Mouse (Mus musculus) right cerebral cortex, postnatal 4 days (tissue): ENCODE measurements at regions not wholly inside any gene's neighbourhood (a gene's known extent, or its start where the extent isn't known, plus 50 kb on each side); places are given as distances from the start of the nearest gene placed in this dataset.

ENCODE experiments used
- DNase-seq: peaks from one replicate; pipeline ENCODE4 v3.0.0-alpha.2; 2022

DNA sequence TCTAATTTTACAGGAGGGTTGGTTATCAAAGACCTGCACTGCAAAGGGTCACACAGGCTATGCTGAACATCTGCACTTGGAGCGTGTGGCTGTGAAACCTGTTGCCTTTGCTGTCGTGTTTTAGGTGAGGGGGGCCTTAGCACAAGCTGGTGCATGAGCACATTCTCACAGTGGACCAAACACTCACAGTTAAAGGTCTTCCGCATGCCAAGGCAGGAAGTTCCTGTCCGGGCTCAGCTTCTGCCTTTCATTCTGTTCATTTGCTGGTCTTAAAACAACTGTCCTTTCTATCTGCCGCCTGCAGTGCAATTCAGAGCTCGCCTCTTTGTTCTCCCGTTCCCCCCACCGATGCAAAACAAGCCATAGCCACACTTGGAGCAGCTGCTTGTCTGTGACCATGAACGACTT, 402.8 kb downstream of the Efnb2 start:
- DNase-seq = no peak

DNA sequence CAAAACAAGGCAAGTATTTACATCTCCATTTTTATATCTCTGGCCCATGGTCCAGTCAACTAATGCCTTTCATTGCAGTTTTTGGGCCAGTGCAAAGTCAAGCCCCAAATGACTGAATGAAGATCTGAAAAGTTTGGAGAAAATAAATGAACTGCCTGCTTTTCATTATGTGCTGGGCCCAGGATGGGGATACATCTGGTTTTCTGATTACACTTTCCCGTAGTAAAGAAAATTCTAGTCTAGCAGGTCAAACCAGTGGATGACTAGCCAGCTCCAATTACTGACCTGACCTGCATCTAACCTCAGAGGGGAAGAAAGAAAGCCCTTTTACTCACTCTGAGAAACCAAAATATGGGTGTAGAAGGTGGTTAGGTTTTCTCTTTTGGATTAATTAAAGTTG, 404.7 kb downstream of the Efnb2 start:
- DNase-seq = no peak

DNA sequence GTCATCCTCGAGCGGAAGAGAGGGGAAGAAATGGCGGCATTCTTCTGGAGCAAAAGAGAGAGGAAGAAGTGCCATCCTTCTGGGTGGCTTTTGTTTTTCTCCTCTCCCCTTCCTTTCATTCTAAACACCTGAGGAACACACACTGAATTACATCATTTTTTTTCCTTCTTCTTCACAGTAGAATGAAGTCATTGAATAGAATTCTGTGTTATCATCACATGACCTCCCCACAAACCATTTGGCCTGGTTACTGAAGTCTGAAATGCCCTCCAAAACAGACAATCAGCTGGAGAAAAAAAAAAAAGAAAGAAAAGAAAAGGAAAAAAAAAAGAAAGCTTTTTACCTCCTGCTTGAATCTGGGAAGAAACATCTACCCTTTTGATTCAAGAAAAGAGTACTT, 406.6 kb downstream of the Efnb2 start:
- DNase-seq = no peak

DNA sequence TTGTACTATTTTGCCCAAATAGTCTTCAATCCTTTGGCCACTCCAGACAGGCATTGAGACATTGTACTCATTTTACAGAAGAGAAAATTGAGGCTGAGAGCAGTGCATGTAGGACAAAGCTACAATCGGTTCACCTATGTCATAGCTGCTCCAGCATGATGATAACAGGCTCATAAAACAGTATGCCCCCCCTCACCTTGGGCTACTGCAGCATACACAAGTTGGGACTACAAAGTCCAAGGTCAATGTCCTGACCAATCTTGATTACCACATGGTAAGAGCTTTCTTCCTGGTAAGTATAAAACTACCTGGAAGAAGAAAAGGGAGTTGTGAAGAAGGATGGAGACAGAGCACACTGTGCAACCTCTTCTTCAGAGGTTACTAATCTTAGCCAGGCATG, 416.4 kb downstream of the Efnb2 start:
- no peak for DNase-seq

DNA sequence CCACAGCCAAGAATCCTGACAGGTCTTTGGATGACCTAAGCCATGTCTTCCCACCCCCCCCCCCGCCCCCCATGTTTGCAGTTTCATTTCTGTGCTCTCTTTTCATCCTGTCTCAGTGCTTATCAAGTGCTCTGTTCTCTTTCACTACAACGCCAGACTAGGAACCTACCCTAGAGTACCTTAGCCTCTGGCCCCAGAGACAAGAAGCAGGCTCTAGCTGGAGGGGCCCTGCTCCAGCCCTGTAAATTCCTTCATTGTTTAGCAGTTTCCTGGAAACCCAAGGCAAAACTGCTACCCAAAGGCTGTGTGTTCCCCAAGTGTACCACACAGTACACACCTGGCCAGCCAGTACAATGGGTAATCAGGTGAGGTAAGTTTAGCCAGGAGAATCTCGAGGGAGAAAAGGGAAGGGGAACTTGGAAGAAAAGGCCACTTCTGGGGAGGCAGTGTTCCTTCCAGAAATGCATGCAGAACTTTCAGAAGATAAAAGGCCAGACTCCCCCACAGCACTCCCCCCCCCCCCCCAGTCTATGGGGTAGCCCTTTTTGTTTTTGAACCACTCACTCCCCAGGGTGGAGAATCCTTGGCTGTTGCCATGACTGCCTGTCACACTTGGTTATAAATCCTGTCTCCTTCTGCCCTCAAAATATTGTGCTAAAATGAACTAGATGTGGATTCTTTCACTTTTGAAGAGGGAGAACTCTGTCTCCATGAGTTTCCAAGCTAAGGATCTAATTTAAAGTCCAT, 419.1 kb downstream of the Efnb2 start:
- DNase-seq = no peak

DNA sequence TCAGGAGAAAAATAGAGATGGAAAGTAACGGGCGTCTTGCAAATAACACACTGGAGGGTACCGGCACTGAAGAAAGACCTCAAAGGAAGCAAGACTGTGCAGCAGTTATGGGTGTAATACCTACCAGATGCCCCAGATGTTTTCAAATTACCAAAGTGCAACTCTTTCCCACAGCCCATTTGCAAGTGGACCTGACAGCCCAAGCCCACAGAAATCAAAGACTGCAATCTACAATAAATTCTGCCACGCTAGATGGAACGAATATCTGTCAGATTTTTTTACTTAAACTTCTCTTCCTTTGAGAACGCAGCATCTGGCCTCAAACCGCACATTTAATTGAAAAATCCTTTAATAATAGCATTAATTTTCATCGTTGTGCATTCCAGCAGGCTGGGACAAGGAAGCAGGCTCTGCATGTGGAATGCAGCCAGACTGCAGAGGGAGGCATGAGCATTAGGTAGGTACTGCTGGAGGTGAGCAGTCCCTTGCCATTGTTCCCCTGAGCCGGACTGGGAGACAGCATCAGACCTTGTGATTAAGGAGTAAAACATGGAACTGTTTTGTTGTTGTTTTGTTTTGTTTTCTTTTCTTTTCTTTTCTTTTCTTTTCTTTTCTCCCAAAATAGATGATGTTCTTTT, 419.9 kb downstream of the Efnb2 start:
- DNase-seq = no peak

DNA sequence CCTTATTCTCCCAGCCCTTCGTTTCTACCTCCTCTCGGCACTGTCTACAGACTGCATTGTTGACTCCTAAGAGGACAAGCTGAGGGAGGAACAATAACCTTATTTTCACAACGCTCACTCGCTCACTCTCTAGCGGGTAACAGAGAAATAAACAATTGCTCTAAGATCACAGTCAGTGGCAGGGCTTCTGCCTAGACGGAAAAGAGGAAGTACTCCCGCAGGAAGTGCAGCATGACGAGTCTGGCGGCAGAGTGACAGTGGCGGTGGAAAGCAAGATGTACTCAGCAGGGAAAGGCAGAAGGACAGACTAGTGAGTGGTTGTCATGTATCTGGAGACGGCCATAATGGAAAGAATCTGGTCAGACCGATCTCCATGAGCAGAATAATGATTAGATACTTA, 421.6 kb downstream of the Efnb2 start:
- no peak for DNase-seq

DNA sequence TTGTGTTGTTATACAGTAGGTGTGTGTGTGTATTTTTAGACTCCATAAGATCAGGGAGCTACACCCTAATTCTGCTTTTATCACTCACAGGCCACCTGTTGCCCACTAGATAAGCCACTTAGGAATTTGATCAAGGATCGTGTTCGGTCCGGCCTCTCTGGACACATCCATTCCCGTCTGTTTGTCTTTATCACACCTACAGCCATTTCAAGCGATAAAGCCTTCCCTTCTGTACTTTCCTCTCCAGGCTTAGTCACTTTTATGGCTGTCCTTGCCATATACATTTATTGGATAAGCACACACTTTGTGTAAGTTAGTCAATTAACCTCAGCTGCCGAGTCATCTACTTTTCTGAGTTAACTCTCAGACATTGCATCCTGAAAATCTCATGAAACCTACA, 423.0 kb downstream of the Efnb2 start:
- no peak for DNase-seq

DNA sequence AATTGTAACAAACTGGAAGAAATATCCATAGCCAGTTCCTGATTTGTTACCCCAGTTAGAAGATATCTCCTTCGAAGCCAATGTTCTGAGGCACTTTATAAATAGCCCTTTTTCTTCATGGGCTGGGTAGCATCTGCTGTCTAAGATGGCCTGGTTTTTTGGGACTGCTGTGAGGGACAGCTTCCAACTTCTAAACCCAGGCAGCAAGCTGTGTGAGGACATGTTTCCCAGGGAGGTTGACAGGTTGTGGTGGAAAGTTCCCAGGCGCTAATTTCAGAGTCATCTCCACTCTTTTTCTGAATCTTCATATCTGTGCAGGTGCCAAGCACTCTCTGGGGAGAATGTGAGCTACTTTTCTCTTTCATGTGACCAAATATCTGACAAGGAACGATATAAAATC, 427.4 kb downstream of the Efnb2 start:
- peak; percentile 5 for DNase-seq

DNA sequence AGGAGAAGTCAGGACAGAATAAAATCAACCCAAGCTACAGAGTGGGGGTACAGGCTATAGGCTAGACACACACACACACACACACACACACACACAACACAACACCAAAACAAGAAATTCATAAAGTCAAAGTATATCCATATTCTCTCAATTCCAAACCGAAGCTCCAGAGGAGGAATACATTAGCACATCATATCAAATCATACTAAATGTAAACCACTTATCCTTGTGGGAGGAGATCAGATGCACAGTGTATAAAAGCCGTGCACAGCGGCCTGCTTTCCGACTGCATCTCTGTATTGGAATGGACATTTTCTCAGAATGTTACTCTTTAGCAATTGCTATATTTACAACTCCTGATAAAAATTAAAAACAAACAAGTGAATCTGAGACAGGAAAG, 427.9 kb downstream of the Efnb2 start:
- no peak for DNase-seq

DNA sequence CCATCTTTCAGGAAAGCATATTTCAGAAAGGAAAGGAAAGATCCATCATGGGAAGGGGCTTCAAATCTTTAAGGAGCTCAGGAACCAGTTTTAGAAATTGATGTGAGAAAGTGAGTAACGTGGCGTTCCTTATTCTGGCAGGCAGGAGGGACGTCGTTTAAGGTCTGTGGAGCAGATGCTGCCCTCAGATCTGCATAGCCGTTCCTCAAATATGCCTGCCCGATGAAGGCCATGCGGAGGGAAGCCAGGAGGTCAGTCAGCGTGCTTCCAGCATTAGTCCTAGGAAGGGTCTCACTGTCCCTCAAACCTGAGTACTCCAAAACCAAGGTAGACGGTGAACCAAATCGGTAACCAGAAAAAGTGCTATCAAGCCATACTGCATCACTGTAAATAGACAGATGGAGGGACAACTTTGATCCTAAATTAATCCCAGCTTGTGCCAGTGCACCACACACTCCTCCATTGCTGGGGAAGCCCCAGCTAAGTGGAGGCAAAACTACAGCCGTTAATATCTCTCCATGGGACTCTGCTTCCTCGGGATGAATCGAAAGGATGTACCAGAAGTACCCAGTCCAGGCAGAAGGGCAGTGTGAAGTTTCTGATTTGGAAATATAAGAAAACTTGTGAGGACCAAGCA, 428.9 kb downstream of the Efnb2 start:
- DNase-seq = no peak

DNA sequence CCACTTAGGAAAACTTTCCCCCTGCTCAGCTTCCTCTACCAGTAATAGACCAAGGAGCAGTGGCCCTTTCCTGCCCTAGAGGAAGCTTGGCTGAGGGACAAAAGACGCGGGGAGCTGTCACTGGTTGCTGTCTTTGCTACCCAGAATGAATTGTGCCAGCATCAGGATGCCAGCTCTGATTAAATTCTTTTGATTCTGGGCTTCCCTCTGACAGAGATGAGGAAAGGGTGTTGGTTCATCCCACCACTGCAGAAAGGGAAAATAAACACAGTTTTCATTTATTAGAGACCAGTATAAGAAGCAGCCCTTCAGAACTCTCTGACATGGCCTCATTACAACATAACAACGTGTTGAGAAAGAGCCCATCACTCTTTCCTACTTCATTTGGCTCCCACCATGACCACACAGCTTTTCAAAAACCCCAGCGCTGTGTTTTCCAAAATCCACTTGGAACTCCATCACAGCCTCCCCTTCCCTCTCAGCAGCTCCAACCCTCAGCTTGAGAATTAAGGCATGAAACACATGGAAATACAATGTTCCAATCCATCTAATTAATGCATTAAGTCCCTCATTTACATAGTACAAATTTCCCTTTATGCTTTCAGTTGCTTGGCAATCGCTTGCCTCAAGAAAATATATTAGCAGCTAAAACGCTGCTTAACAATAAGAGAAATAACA, 429.6 kb downstream of the Efnb2 start:
- peak; percentile 11 for DNase-seq

DNA sequence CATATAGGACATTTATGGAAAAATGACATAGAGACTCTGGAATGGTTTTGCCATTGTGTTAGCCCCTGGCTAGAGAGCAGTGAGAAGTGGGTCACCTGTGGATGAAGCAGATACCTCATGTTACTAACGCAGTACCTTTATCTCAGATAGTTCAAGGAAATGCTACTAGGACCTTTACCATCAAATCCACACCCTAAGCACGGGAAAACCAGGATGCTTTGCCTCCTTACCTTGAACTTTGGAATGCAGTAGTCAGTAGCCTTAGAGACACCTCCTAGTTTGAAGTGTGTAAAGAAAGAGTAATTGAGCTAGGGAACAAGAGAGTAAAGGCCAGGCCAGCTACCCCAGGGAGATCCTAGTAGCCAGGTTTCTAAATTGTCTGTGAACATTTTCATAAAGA, 435.0 kb downstream of the Efnb2 start:
- DNase-seq = no peak

DNA sequence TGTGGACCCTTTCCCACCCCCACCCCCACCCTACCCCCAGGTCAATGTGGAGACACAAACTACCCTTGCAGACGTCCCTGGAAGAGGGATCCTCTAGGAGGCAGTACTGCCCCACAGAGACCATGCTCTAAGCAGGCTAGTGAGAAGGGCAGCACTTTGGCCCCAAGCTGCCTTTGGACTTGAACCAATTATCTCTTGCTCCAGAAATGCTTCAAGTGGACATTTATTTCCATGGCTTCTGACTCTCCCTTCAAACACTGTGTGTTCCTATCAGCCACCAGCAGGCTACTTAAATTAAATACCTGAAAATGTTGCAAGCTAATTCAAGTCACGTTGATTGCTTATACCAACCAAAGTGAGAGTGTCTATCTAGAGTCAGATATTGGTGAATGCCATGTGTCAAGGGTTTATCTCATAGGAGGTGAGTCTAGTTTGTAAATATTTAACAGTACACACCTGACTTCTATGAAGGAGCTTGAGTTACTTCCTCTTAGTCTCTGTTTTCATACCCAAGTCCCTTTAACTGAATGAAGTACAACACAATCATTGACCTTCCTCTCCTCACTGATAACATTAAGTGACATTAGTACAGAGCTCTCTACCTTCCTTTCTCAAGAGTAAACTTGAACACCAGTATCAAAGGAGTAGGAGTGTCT, 435.7 kb downstream of the Efnb2 start:
- DNase-seq = no peak

DNA sequence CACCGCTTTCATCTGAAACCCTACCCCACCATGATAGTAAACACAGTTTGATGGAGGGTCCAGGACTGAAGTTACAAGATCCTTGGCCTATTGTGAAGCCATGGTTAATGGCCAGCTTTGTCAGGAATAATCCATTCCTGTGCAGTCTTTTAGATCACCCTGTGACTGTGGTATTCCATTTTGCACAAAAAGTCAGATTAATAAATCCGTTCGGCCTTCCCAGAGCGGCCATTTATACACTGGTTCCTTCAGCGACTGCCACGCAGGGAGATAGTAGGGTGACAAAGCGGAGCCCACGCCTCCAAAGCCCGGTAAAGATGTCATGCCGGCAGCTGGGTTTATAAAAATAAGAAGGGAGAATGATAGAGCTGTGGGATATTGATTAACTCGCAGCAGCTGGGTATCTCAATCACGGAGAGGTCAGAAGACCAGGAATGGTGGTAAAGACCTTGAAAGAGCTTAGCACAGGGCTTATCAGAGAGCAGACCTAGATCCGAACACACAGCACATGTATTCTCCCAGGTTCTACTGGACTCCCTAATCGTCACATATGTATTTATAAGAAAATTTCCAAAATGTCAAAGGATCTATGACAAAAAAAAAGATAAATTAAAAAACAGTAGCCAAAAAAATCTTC, 440.5 kb downstream of the Efnb2 start:
- no peak for DNase-seq

DNA sequence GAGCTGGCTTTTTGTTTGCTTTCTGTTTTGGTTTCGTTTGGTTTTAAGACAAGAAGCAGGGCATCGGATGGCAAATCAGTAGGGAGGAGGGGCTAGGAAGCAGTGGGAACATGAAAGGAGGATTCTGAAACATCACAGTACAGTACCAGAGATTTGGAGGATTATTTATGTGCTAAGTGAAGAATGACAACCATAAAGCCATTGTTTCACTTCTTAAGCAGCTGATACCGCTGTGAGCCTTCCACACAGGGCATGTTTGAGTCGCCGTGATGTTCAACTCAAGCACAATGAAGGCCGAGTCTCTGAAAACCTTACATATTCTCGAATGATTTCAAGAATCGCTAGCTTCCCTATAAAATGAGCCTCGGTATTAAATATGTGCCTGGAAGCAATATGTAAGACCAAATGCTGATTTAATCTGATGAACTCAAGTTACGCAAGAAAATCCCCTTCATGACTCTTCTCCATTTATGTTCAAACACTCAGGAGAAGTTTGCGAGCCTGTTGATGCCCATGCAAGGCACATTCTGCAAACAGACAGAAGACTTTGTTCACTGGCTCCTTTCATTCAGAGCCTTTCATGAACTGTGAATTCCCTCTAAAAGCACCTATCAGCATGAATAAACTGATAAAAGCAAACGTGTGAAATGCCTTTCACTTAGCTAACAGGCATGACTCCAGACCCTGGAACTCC, 441.2 kb downstream of the Efnb2 start:
- no peak for DNase-seq

DNA sequence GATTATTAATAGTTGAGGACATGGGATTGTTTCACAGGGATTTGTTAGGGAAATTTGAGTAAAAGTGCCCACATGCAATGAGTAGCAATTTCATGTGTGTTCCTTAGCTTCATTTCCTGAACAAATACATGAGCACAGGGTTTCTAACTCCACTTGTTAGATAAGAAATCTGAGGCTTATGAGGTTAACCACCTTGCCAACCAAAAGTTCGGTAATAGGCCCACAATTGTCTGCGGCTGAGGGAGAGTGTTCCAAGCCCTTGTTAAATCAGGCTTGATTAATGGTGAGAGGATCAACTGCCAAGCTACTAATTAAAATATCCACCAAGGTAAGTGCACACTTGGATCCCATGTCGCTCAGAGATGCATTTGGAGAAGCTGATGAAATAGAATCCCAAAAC, 468.0 kb downstream of the Efnb2 start:
- DNase-seq = no peak

DNA sequence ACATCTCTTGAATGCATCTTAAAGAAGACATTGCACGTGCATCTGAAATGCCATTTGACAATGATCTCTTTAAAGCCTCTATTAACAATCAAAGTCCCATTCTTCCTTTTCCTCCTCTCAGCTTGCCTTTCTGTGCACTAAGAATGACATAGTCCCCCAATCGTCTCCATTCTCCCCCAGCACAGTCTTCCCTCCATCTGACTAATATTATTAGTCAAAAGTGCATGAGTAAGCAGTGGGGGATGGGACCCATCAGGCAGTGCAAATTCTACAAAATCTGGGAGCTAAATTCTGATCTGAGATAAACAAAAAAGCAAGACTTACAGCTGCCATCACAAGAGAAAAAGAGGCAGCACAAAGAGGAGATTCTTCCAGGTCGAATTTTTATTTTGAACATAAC, 475.0 kb downstream of the Efnb2 start:
- no peak for DNase-seq

DNA sequence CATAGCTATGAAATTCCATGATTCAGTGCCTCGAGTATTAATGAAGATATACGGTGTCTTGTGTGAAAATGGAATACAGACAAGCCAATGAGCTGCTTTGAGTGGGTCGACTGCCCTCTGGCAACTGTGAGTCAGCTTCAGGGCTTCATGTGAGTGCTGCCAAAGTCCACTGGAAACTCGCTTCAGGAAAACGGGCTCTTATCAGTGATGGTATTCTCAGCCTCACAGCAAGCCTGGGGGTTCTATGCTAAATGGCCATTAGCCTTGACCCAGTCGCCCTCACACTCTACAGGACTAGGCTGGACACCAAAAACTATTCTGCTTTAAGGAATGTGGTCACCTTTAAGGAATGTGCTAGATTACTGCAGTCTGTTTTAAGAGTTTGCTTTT, 477.8 kb downstream of the Efnb2 start:
- no peak for DNase-seq

DNA sequence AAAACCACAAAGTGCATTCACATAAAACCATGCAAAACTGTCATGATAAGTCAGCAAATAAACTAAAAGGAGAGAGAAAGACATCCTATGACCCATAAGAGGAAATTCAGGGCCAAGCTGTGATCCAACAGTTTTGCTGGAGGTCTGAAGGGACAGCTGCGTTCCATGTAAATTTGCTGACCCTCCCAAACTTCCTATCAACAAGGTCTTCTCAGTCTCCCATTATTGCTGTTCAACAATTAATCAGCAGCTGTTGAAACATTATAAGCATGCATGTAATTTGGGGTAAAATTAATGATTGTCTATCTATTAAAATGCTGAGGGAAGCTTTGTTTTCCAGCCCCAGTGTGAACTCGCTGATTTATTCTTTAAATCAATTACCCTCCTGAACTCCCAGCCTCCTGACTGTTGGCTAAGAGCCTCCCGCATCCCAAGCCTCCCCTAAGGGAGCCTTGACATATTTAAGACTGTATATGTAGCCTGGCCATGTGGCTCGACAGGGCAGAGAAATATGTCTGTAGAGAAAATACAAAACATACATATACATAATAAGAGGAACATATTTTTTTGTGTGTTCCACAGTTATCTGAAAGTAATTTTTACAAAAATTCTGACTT, 478.3 kb downstream of the Efnb2 start:
- DNase-seq = no peak

DNA sequence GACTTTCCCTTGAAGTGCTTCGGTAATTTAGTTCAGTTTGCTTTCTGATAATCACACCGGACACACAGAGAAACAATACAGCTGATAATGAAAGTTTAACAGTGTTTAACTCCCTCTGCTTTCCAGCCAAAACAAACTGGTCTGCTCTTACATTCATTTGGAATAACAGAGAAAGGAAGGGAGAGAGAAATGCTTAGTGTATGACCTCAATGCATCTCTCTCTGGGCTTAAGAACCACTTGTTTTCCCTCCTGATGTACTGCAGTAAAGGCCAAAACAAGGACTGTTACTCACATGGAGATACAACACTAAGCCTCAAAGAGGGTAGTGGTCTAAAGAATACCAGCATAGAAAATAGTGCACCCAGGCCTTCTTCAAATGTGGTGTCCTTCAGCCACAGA, 478.9 kb downstream of the Efnb2 start:
- no peak for DNase-seq

DNA sequence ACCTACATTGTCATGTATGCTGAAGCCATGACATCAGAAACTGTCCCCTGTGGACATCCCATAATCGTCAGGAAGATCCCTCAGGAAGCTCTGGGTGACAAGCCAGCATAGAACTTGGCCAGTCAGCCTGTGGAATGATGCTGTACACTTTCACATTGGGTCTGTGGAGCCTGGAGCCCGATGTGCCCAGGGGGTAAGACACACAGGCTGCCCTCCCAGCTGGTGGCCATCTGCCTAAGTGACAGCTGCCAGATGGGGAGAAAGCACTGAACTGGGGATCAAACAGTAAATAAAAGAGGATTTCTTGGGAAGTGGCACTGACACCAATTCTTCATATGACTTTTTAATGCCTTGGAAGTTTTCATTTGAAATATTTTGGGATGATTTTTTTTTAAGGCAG, 486.8 kb downstream of the Efnb2 start:
- DNase-seq = no peak
